In the genomic region with DNA sequence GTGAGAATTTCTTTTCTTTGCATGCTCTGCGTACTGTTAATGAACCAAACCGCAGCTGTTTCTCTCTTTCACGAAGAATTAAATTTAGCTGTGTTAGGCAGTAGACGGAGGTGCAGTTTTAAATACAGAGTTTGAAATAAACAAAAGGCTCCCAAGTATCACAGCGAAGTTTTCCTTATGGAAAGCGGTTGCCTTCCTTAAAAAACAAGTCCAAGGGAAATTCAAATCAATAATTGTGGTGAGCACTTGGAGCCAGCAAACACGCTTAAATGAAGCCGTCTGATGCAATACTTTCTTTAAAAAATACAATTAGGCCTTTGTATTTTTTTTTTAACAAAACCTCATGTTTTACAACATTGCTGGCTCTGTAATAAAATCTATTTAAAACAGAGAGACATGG, we compare ENCODE assay signal across 20 mouse cellular contexts.
A peak's percentile ranks its signal among the peaks of the same experiment; 100 is the strongest.
DNase-seq lines count a peak whose midpoint lies in the region; ATAC-seq and TF ChIP-seq lines count a peak whose summit lies in the region.
"Had no signal": no experiment of that assay in that cellular context is flagged by ENCODE, and none has a peak within 500 bp of the region (broad histone marks: within the 10 kb centered on the region; RNA-seq: fewer than 3 reads in every experiment).

No protein-coding gene starts in this region.

- 44% methylated on average over 8 of the region's 8 CpGs for WGBS in forebrain, embryonic 14.5 days
- WGBS in forebrain, embryonic 10.5 days, result 83% methylated on average over 8 of the region's 8 CpGs
- WGBS in lung, postnatal 0 days, result 56% methylated on average over 8 of the region's 8 CpGs
- 81% methylated on average over 8 of the region's 8 CpGs for WGBS in midbrain, embryonic 13.5 days

- no peaks in the 10 kb centered on the region for H3K9me3 ChIP-seq in forebrain, embryonic 14.5 days (replicated peaks; ENCODE audit: control insufficient read depth, low read length)
- no peaks in the 10 kb centered on the region for H3K9me3 ChIP-seq in forebrain, embryonic 10.5 days
- H3K9me3 ChIP-seq in lung, postnatal 0 days (ENCODE audit: low read length), result no peaks in the 10 kb centered on the region
- H3K9me3 ChIP-seq in midbrain, embryonic 13.5 days, result no peaks in the 10 kb centered on the region
- H3K9me3 ChIP-seq: heart, embryonic 12.5 days; hindbrain, embryonic 15.5 days; liver, embryonic 15.5 days; midbrain, embryonic 12.5 days; neural tube, embryonic 13.5 days had no signal

- ATAC-seq in forebrain, embryonic 14.5 days, result no peak
- ATAC-seq in lung, postnatal 0 days, result no peak
- ATAC-seq in midbrain, embryonic 13.5 days, result no peak
- no peak for ATAC-seq in erythroid progenitor cell, adult 5-6 weeks (replicated peaks; ENCODE audit: low FRiP score, poor library complexity, severe bottlenecking)

- no peak for TF ChIP-seq CTCF in lung, postnatal 0 days (IDR thresholded peaks at IDR 0.05)

- peaks cover 4% of the 10 kb centered on the region; the same call in 1 of the 2 replicates for H3K4me1 ChIP-seq in forebrain, embryonic 14.5 days (ENCODE audit: control insufficient read depth, insufficient read depth, low read length)
- H3K4me1 ChIP-seq in forebrain, embryonic 10.5 days, result peaks cover 9% of the 10 kb centered on the region
- peaks cover 3% of the 10 kb centered on the region; the same call in 1 of the 2 replicates for H3K4me1 ChIP-seq in lung, postnatal 0 days (ENCODE audit: insufficient read depth, low read depth, low read length)
- H3K4me1 ChIP-seq in midbrain, embryonic 13.5 days (replicated peaks), result 0 out of 2 replicates have a peak, but pooled peaks cover 3% of the 10 kb centered on the region

- intact Hi-C loops in heart, postnatal 10 days (cut with DNase I), result no loop called here

- no peak for TF ChIP-seq EP300 in lung, postnatal 0 days (IDR thresholded peaks at IDR 0.05)

- no peak overlapping the region for H3K4me2 ChIP-seq in forebrain, embryonic 14.5 days (ENCODE audit: low read length)
- H3K4me2 ChIP-seq in lung, postnatal 0 days (replicated peaks; ENCODE audit: low read depth, low read length), result no peak overlapping the region
- H3K4me2 ChIP-seq in midbrain, embryonic 13.5 days (replicated peaks), result no peak overlapping the region
- H3K4me2 ChIP-seq: heart, embryonic 12.5 days; hindbrain, embryonic 15.5 days; liver, embryonic 15.5 days; midbrain, embryonic 12.5 days; neural tube, embryonic 13.5 days had no signal

- no peaks in the 10 kb centered on the region for H3K36me3 ChIP-seq in forebrain, embryonic 14.5 days (ENCODE audit: control insufficient read depth, insufficient read depth, low read length)
- H3K36me3 ChIP-seq in forebrain, embryonic 10.5 days (replicated peaks), result no peaks in the 10 kb centered on the region
- H3K36me3 ChIP-seq in lung, postnatal 0 days (ENCODE audit: insufficient read depth, low read length), result no peaks in the 10 kb centered on the region
- H3K36me3 ChIP-seq in midbrain, embryonic 13.5 days, result no peaks in the 10 kb centered on the region
- H3K36me3 ChIP-seq: heart, embryonic 12.5 days; hindbrain, embryonic 15.5 days; liver, embryonic 15.5 days; midbrain, embryonic 12.5 days; neural tube, embryonic 13.5 days had no signal

- DNase-seq in forebrain, embryonic 14.5 days (ENCODE audit: low spot score), result peak; percentile 38
- DNase-seq in forebrain, embryonic 10.5 days (ENCODE audit: extremely low spot score, low spot score), result no peak
- peak; percentile 26 for DNase-seq in lung, postnatal 0 days (ENCODE audit: low spot score)
- DNase-seq in lung, adult 18-20 months, result no peak
- DNase-seq in fibroblast of lung, adult 2 months (ENCODE audit: low read depth), result peak; percentile 50
- DNase-seq in heart, postnatal 10 days, result no peak
- DNase-seq: cerebellum, adult 9-10 months; gastrocnemius, postnatal 10 days; heart, adult 11 months; heart, postnatal 36 days; kidney, adult 11 months; lung, postnatal 10 days had no signal

- H3K9ac ChIP-seq in forebrain, embryonic 14.5 days (ENCODE audit: low read length), result no peak overlapping the region
- no peak overlapping the region for H3K9ac ChIP-seq in lung, postnatal 0 days (replicated peaks; ENCODE audit: low read depth)
- H3K9ac ChIP-seq in midbrain, embryonic 13.5 days (replicated peaks), result no peak overlapping the region
- H3K9ac ChIP-seq: heart, embryonic 12.5 days; hindbrain, embryonic 15.5 days; liver, embryonic 15.5 days; midbrain, embryonic 12.5 days; neural tube, embryonic 13.5 days had no signal

- no peak overlapping the region for H3K4me3 ChIP-seq in forebrain, embryonic 14.5 days (ENCODE audit: low read depth, low read length)
- H3K4me3 ChIP-seq in forebrain, embryonic 10.5 days, result no peak overlapping the region
- H3K4me3 ChIP-seq in lung, postnatal 0 days (ENCODE audit: low read depth, low read length), result no peak overlapping the region
- no peak overlapping the region for H3K4me3 ChIP-seq in midbrain, embryonic 13.5 days (replicated peaks)
- H3K4me3 ChIP-seq: heart, embryonic 12.5 days; hindbrain, embryonic 15.5 days; liver, embryonic 15.5 days; midbrain, embryonic 12.5 days; neural tube, embryonic 13.5 days had no signal

- H3K27me3 ChIP-seq in forebrain, embryonic 14.5 days (replicated peaks; ENCODE audit: control insufficient read depth, insufficient read depth, low read length), result no peaks in the 10 kb centered on the region
- no peaks in the 10 kb centered on the region for H3K27me3 ChIP-seq in forebrain, embryonic 10.5 days (ENCODE audit: poor library complexity, severe bottlenecking)
- no peaks in the 10 kb centered on the region for H3K27me3 ChIP-seq in lung, postnatal 0 days (replicated peaks; ENCODE audit: insufficient read depth, low read length)
- no peaks in the 10 kb centered on the region for H3K27me3 ChIP-seq in midbrain, embryonic 13.5 days
- H3K27me3 ChIP-seq: heart, embryonic 12.5 days; hindbrain, embryonic 15.5 days; liver, embryonic 15.5 days; midbrain, embryonic 12.5 days; neural tube, embryonic 13.5 days had no signal

- H3K27ac ChIP-seq in forebrain, embryonic 14.5 days (ENCODE audit: low read depth, low read length), result no peak overlapping the region
- H3K27ac ChIP-seq in forebrain, embryonic 10.5 days, result no peak overlapping the region
- H3K27ac ChIP-seq in lung, postnatal 0 days (ENCODE audit: low read length), result no peak overlapping the region
- H3K27ac ChIP-seq in midbrain, embryonic 13.5 days, result no peak overlapping the region
- H3K27ac ChIP-seq: hindbrain, embryonic 15.5 days; kidney, postnatal 0 days; liver, embryonic 15.5 days; midbrain, embryonic 12.5 days; neural tube, embryonic 13.5 days had no signal

Comparison
In these comparisons a context has a peak if more than half of its experiments do, and no peak if none do; other contexts are left out.
1. DNase-seq: peak in forebrain, embryonic 14.5 days (single experiment), lung, postnatal 0 days (single experiment) and fibroblast of lung, adult 2 months (single experiment); none in forebrain, embryonic 10.5 days (single experiment), lung, adult 18-20 months (0 of 2) and heart, postnatal 10 days (0 of 2).